Mouse (Mus musculus): ENCODE results near the gene Smim7. TPM values are rescaled to one million over a fixed set of nuclear protein-coding genes. Genes with fewer than 3 reads are reported as not detected.

The Smim7 gene
- polyA plus RNA-seq (2015; fragmentation: Nextera tagmentation; extraction: Ambion mirVana), result 123 and 126 TPM in 2 replicates

GRCm38 (mm10) chr8:72570633-72571610, at the start of gene Smim7:
TSS of gene Smim7 (minus strand) at chr8:72571088.
- under 1% methylated on average over 52 of the region's 52 CpGs for WGBS
- no peaks in the 10 kb centered on the region for H3K27me3 ChIP-seq
- H3K9me3 ChIP-seq (replicated peaks), result no peaks in the 10 kb centered on the region

DNA sequence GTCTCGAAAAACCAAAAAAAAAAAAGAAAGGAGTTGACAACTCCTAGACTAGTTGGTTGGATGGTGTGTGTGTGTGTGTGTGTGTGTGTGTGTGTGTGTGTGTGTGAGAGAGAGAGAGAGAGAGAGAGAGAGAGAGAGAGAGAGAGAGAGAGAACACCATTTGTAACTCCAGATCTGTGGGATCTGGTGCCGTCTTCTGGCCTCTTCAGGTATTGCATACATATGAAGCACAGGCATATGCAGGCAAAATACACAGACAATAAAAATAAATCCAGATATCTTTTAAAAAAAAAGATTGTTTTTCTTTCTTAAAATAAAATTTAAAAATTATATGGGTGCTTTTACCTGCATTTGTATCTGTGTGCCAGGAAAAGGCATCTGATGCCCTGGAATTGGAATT, 19.3 kb upstream of the Smim7 start:
- no peaks in the 10 kb centered on the region for H3K9me3 ChIP-seq (replicated peaks)
- no peak for ATAC-seq
- WGBS, result 50% methylated on average over 2 of the region's 2 CpGs

More at GRCm38 (mm10) chr8:72570633-72571610, at the start of gene Smim7:
- Histone ChIP-seq H3K9ac (peak within 1 kb of the TSS; percentile 80), H3K4me1 (peaks cover 32% of the 10 kb centered on the region), H3K27ac (peak within 1 kb of the TSS; percentile 85), H3K36me3 (ENCODE audit: poor library complexity, severe bottlenecking) (peaks cover 37% of the 10 kb centered on the region), H3K4me3 (peak within 1 kb of the TSS; percentile 67), H3K4me2 (peak within 1 kb of the TSS; percentile 93)
- ATAC-seq, result peak; percentile 97

DNA sequence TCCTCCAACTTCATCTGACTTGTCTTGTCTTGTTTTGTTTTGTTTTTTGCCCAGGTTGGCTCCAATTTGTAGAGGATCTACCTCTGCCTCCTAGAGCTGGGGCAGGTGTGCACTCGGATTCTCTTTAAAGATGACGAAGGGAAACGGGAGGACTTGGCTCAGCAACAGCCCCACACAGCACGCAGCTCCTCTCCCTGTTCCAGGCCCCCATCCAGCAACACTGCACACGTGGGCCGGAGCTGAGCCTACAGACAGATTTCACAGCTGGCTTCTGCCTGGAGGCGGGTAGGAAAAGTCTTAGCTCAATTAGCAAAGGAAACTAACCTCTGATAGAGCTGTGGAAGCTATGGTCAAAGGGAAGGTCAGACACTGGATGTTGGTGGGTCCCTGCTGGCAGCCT, 18.4 kb upstream of the Smim7 start:
- ATAC-seq, result no peak

More for the DNA sequence above, 19.3 kb upstream of the Smim7 start:
- Histone ChIP-seq H3K4me2 (no peak overlapping the region), H3K27ac (no peak overlapping the region), H3K4me1 (no peaks in the 10 kb centered on the region), H3K27me3 (no peaks in the 10 kb centered on the region), H3K4me3 (no peak overlapping the region), H3K9ac (no peak overlapping the region), H3K36me3 (ENCODE audit: poor library complexity, severe bottlenecking) (no peaks in the 10 kb centered on the region)

GRCm38 (mm10) chr8:72588865-72589264, 18.0 kb upstream of the Smim7 start:
- Histone ChIP-seq H3K27ac (no peak overlapping the region), H3K36me3 (ENCODE audit: poor library complexity, severe bottlenecking) (no peaks in the 10 kb centered on the region), H3K9ac (no peak overlapping the region), H3K9me3 (replicated peaks) (no peaks in the 10 kb centered on the region), H3K27me3 (no peaks in the 10 kb centered on the region), H3K4me2 (no peak overlapping the region), H3K4me3 (no peak overlapping the region), H3K4me1 (no peaks in the 10 kb centered on the region)
- ATAC-seq, result no peak
- WGBS, result 93% methylated on average over 10 of the region's 10 CpGs

More for the DNA sequence above, 18.4 kb upstream of the Smim7 start:
- no peaks in the 10 kb centered on the region for H3K9me3 ChIP-seq (replicated peaks)
- H3K4me1 ChIP-seq, result no peaks in the 10 kb centered on the region
- H3K27me3 ChIP-seq, result no peaks in the 10 kb centered on the region
- no peak overlapping the region for H3K27ac ChIP-seq
- no peak overlapping the region for H3K9ac ChIP-seq
- no peak overlapping the region for H3K4me2 ChIP-seq
- 81% methylated on average over 7 of the region's 7 CpGs for WGBS
- no peak overlapping the region for H3K4me3 ChIP-seq
- H3K36me3 ChIP-seq (ENCODE audit: poor library complexity, severe bottlenecking), result no peaks in the 10 kb centered on the region

DNA sequence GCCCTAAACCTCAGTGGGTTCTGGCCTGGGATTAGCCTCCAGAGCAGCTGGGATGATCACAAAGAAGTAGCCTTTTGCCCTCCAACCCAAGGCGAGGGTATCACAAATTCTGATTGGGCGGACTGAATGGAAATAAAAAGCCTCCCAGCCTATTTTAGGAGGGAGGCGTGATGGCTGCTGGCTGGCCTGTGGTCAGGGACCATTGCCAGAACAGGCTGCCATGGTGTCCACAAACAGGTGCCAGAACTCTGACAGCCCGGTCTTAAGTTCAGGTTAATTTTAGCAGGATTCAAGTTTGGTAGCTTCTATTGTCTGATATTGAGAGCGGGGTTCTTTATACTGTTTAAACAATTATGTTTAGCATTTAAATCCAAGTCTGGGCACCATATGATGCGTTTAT, 16.9 kb upstream of the Smim7 start:
- no peaks in the 10 kb centered on the region for H3K27me3 ChIP-seq
- no peaks in the 10 kb centered on the region for H3K4me1 ChIP-seq
- H3K27ac ChIP-seq, result no peak overlapping the region
- no peaks in the 10 kb centered on the region for H3K36me3 ChIP-seq (ENCODE audit: poor library complexity, severe bottlenecking)
- H3K4me2 ChIP-seq, result no peak overlapping the region
- H3K9ac ChIP-seq, result no peak overlapping the region
- no peak for ATAC-seq
- no peaks in the 10 kb centered on the region for H3K9me3 ChIP-seq (replicated peaks)
- 70% methylated on average over 6 of the region's 6 CpGs for WGBS
- H3K4me3 ChIP-seq, result no peak overlapping the region

GRCm38 (mm10) chr8:72584390-72584789, 13.5 kb upstream of the Smim7 start:
- H3K27ac ChIP-seq, result no peak overlapping the region
- H3K9ac ChIP-seq, result no peak overlapping the region
- H3K4me2 ChIP-seq, result no peak overlapping the region
- no peaks in the 10 kb centered on the region for H3K4me1 ChIP-seq
- ATAC-seq, result no peak
- H3K27me3 ChIP-seq, result no peaks in the 10 kb centered on the region
- WGBS, result 80% methylated on average over 6 of the region's 6 CpGs
- no peak overlapping the region for H3K4me3 ChIP-seq
- H3K36me3 ChIP-seq (ENCODE audit: poor library complexity, severe bottlenecking), result no peaks in the 10 kb centered on the region
- no peaks in the 10 kb centered on the region for H3K9me3 ChIP-seq (replicated peaks)

DNA sequence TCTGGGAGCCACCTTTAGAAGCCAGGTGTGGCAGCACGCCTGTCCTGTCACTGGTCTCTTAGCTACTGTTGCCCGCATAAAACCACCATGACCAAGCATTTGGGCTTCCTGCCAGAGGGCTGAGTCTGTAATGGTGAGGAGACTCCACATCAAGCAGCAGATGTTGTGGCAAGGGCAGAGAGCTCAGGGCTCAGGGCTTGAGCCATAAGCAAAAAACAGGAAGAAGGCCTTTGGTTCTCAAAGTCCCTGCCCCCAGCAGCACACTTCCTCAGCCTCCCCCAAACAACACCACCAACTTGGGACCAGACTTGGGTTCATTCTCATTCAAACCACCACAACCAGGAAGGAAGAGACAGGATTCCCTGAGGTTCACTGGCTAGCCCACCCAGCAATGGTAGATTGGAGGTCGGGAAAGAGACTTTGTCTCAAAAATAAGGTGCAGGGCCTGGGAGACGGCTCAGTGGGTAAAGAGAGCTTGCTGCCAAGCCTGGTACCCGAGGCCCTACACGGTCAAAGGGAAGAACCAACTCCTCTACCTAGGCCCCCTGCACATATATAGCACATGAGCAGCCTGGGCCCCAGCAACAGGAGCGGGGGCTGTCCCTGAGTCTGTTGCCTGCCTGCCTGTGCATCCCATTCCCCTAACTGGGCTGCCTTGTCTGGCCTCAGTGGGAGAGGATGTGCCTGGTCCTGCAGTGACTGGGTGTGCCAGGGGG, 12.3 kb upstream of the Smim7 start:
- WGBS, result 88% methylated on average over 7 of the region's 7 CpGs
- no peaks in the 10 kb centered on the region for H3K4me1 ChIP-seq
- H3K4me3 ChIP-seq, result no peak overlapping the region

GRCm38 (mm10) chr8:72579374-72579773, 8.5 kb upstream of the Smim7 start:
- Histone ChIP-seq H3K9ac (no peak overlapping the region), H3K4me1 (no peaks in the 10 kb centered on the region), H3K4me3 (no peak overlapping the region), H3K36me3 (ENCODE audit: poor library complexity, severe bottlenecking) (no peaks in the 10 kb centered on the region), H3K27me3 (no peaks in the 10 kb centered on the region), H3K27ac (no peak overlapping the region), H3K4me2 (no peak overlapping the region), H3K9me3 (replicated peaks) (no peaks in the 10 kb centered on the region)
- no peak for ATAC-seq
- 69% methylated on average over 9 of the region's 9 CpGs for WGBS

More for the DNA sequence above, 12.3 kb upstream of the Smim7 start:
- Histone ChIP-seq H3K36me3 (ENCODE audit: poor library complexity, severe bottlenecking) (no peaks in the 10 kb centered on the region), H3K9me3 (replicated peaks) (no peaks in the 10 kb centered on the region), H3K27ac (no peak overlapping the region), H3K27me3 (no peaks in the 10 kb centered on the region), H3K9ac (no peak overlapping the region), H3K4me2 (no peak overlapping the region)
- no peak for ATAC-seq

DNA sequence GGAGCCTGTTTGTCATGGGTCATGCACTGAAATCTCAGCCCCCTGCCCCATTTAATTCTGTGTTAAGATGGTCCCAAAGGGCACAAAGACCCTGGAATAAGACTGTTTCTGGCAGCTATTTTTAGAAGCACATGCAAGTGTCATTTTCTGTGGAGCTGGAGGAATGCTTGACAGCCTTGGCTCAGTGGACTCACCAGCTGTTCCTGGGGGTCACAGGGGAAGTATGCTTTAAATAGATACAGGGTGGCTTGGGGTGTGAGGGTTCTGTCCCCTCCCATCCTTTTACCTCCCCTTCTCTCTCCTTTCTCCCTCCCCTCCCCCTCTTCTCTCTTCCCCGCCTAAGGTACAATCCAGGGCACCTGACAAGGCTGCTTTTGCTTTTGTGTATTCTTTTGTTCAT, 7.1 kb upstream of the Smim7 start:
- H3K27me3 ChIP-seq, result no peaks in the 10 kb centered on the region
- no peak overlapping the region for H3K4me3 ChIP-seq
- ATAC-seq, result no peak
- H3K36me3 ChIP-seq (ENCODE audit: poor library complexity, severe bottlenecking), result no peaks in the 10 kb centered on the region
- no peak overlapping the region for H3K27ac ChIP-seq
- WGBS, result 71% methylated on average over 1 of the region's 1 CpGs
- H3K9me3 ChIP-seq (replicated peaks), result no peaks in the 10 kb centered on the region
- no peak overlapping the region for H3K4me2 ChIP-seq
- H3K9ac ChIP-seq, result no peak overlapping the region
- peaks cover 8% of the 10 kb centered on the region; the same call in 1 of the 2 replicates for H3K4me1 ChIP-seq

- Histone ChIP-seq H3K4me2 (no peak overlapping the region), H3K27me3 (no peaks in the 10 kb centered on the region), H3K27ac (no peak overlapping the region), H3K9me3 (replicated peaks) (no peaks in the 10 kb centered on the region), H3K36me3 (ENCODE audit: poor library complexity, severe bottlenecking) (no peaks in the 10 kb centered on the region), H3K4me3 (no peak overlapping the region), H3K4me1 (peaks cover 15% of the 10 kb centered on the region), H3K9ac (no peak overlapping the region)
- WGBS, result 81% methylated on average over 3 of the region's 3 CpGs
- no peak for ATAC-seq
Observed at GRCm38 (mm10) chr8:72577266-72577665, 6.4 kb upstream of the Smim7 start.

DNA sequence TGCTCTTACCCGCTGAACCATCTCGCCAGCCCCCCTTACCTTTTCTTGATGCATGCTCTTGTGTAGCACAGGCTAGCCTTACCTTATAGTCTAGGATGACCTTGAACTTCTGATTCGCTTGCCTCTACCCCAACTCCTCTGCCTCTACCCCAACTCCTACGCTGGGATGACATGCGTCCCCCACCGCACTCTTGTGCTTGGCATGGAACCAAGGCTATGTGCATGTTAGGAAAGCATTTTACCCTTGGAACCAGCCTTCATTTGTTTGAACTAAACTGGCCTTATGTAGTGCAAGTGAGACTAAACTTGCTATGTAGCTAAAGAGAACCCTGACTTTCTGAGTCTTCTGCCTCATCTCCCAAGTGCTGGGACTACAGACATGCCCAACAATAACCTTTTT, 5.0 kb upstream of the Smim7 start:
- no peak for ATAC-seq

GRCm38 (mm10) chr8:72573450-72573849, 2.6 kb upstream of the Smim7 start:
- Histone ChIP-seq H3K4me2 (peak overlapping the region; percentile 21; the same call in 1 of the 2 replicates), H3K4me1 (peaks cover 32% of the 10 kb centered on the region), H3K9ac (peak overlapping the region; percentile 37; the same call in 1 of the 2 replicates), H3K27ac (no peak overlapping the region), H3K27me3 (no peaks in the 10 kb centered on the region), H3K9me3 (replicated peaks) (no peaks in the 10 kb centered on the region), H3K36me3 (ENCODE audit: poor library complexity, severe bottlenecking) (peaks cover 12% of the 10 kb centered on the region), H3K4me3 (no peak overlapping the region)
- no peak for ATAC-seq
- WGBS, result 73% methylated on average over 6 of the region's 6 CpGs

More for the DNA sequence above, 5.0 kb upstream of the Smim7 start:
- Histone ChIP-seq H3K4me2 (no peak overlapping the region), H3K4me1 (peaks cover 18% of the 10 kb centered on the region), H3K9ac (no peak overlapping the region), H3K9me3 (replicated peaks) (no peaks in the 10 kb centered on the region), H3K4me3 (no peak overlapping the region), H3K27ac (no peak overlapping the region), H3K27me3 (no peaks in the 10 kb centered on the region), H3K36me3 (ENCODE audit: poor library complexity, severe bottlenecking) (no peaks in the 10 kb centered on the region)
- WGBS, result 99% methylated on average over 6 of the region's 6 CpGs

Measured in forebrain, embryonic 13.5 days (tissue).